Mouse (Mus musculus): ENCODE measurements around the gene Rhox4g.
"Not testable (repeated sequence)": the region's sequence is repeated elsewhere in the genome, so short reads cannot be mapped to it uniquely, and the experiment has no call there.

The Rhox4g gene

GRCm38 (mm10) chrX:37651227-37651626 is at the start of gene Rhox4g:
Gene Rhox4g, minus strand, starts transcription at chrX:37651327.
- DNase-seq = not testable (repeated sequence)

GRCm38 (mm10) chrX:37692261-37692660 is 41.1 kb upstream of the Rhox4g start:
- no peak for DNase-seq

- no peak for DNase-seq
Measured at GRCm38 (mm10) chrX:37683031-37683715, 32.0 kb upstream of the Rhox4g start.

- not testable (repeated sequence) for DNase-seq
Measured at GRCm38 (mm10) chrX:37673177-37673576, 22.1 kb upstream of the Rhox4g start, which contains the start of gene Rhox2h. Gene Rhox2h, minus strand, starts transcription at chrX:37673277.

GRCm38 (mm10) chrX:37668664-37669063 is 17.5 kb upstream of the Rhox4g start, which contains the start of gene Rhox3h:
Gene Rhox3h, minus strand, starts transcription at chrX:37668764.
- not testable (repeated sequence) for DNase-seq

GRCm38 (mm10) chrX:37643370-37643769 is 7.8 kb downstream of the Rhox4g start, which contains the start of gene Rhox2g:
Gene Rhox2g, minus strand, starts transcription at chrX:37643470.
- not testable (repeated sequence) for DNase-seq

- DNase-seq = not testable (repeated sequence)
Measured at GRCm38 (mm10) chrX:37628512-37628911, 22.6 kb downstream of the Rhox4g start, which contains the start of gene Rhox3g. Gene Rhox3g, minus strand, starts transcription at chrX:37628612.

- not testable (repeated sequence) for DNase-seq
Measured at GRCm38 (mm10) chrX:37607604-37608003, 43.5 kb downstream of the Rhox4g start, which contains the start of gene Rhox4f. Gene Rhox4f, minus strand, starts transcription at chrX:37607704.
